Mouse (Mus musculus) lung, adult 2 months (tissue): ENCODE data around the gene Ube2q1.

Experiments used
- CTCF ChIP-seq: fragments of 200-500 bp; IDR thresholded peaks from 2 replicates; pipeline ENCODE4 v1.5.1; 2011; ENCODE audit warnings: mild to moderate bottlenecking, low read length, control low read depth; ENCODE audit not compliant: insufficient read depth
- POLR2A ChIP-seq: fragments of 200-500 bp; IDR thresholded peaks from 2 replicates; pipeline ENCODE4 v1.6.1; 2011; ENCODE audit warnings: low read depth, mild to moderate bottlenecking, control low read depth, low read length, borderline replicate concordance; ENCODE audit errors: extremely low read depth

GRCm38 (mm10) chr3:89830815-89831591 lies 57.6 kb downstream of the Ube2q1 start, which contains the start of gene She:
- TF ChIP-seq CTCF (no peak), POLR2A (peak; percentile 55; the same call in 1 of the 2 replicates)
